Mouse (Mus musculus) C2C12 (cell line): ENCODE data around the gene Ap3b1. TPM values are rescaled to one million over a fixed set of nuclear protein-coding genes. Genes with fewer than 3 reads are reported as not detected.

ENCODE experiments used
- H3K27me3 ChIP-seq: one replicate; pipeline ENCODE4 v1.6.1; 2011; ENCODE audit not compliant: control insufficient read depth, insufficient read depth, insufficient read length
- H3K36me3 ChIP-seq: one replicate; pipeline ENCODE4 v1.6.1; 2011; ENCODE audit not compliant: control insufficient read depth, insufficient read depth
- H3K4me3 ChIP-seq: one replicate; pipeline ENCODE4 v1.5.1; 2011; ENCODE audit warnings: mild to moderate bottlenecking, control low read depth; ENCODE audit not compliant: poor library complexity, insufficient read depth, severe bottlenecking
- H3K79me2 ChIP-seq: one replicate; pipeline ENCODE4 v1.6.1; 2011; ENCODE audit not compliant: control insufficient read depth, insufficient read depth
- H3K79me3 ChIP-seq: one replicate; pipeline ENCODE4 v1.6.1; 2011; ENCODE audit warnings: low read depth, control low read depth
- H3ac ChIP-seq: one replicate; pipeline ENCODE3; 2011; ENCODE audit warnings: low read depth; ENCODE audit not compliant: control insufficient read depth, insufficient read length
- CEBPB ChIP-seq: IDR thresholded peaks from one replicate; pipeline ENCODE4 v1.6.1; 2011; ENCODE audit warnings: low read depth, mild to moderate bottlenecking, control low read depth, moderate library complexity
- CTCF ChIP-seq: IDR thresholded peaks from one replicate; pipeline ENCODE4 v1.5.1; 2011; ENCODE audit not compliant: control insufficient read depth, insufficient read depth, insufficient read length
- FOSL1 ChIP-seq: IDR thresholded peaks from one replicate; pipeline ENCODE4 v1.8.0; 2011; ENCODE audit warnings: mild to moderate bottlenecking, low read length; ENCODE audit not compliant: poor library complexity, insufficient read depth, severe bottlenecking
- MAX ChIP-seq: IDR thresholded peaks from one replicate; pipeline ENCODE4 v1.6.1; 2011; ENCODE audit warnings: mild to moderate bottlenecking, control low read depth
- MYOD1 ChIP-seq: IDR thresholded peaks from one replicate; pipeline ENCODE4 v1.6.1; 2011; ENCODE audit warnings: low read depth; ENCODE audit not compliant: control insufficient read depth, insufficient read length
- MYOG ChIP-seq: IDR thresholded peaks from one replicate; pipeline ENCODE4 v1.6.1; 2011; ENCODE audit not compliant: control insufficient read depth, insufficient read length; ENCODE audit errors: extremely low read depth
- USF1 ChIP-seq: IDR thresholded peaks from one replicate; pipeline ENCODE4 v1.6.1; 2011; ENCODE audit warnings: low read depth, mild to moderate bottlenecking, control low read depth, moderate library complexity
- polyA plus RNA-seq: library from polyadenylated mRNA; unstranded; fragments of >200 nt; fragmentation: generic; extraction: Trizol; gene quantifications from one replicate; pipeline ENCODE4 v1.2.1, GENCODE M21; 2012; ENCODE audit warnings: missing spikeins

Ap3b1 gene
- polyA plus RNA-seq, 1 experiment, result 21.2 TPM

GRCm38 (mm10) chr13:94471009-94471672 lies 112.4 kb downstream of the Ap3b1 start:
- peaks cover 23% of the 10 kb centered on the region for H3K36me3 ChIP-seq
- no peaks in the 10 kb centered on the region for H3K27me3 ChIP-seq
- H3K79me2 ChIP-seq, result no peaks in the 10 kb centered on the region
- no peaks in the 10 kb centered on the region for H3K79me3 ChIP-seq
- TF ChIP-seq CEBPB (no peak), CTCF (no peak), FOSL1 (no peak), MYOG (no peak), MYOD1 (no peak), USF1 (no peak), MAX (no peak)
- H3K4me3 ChIP-seq, result no peak overlapping the region
- no peak overlapping the region for H3ac ChIP-seq

- no peaks in the 10 kb centered on the region for H3K79me3 ChIP-seq
- H3K36me3 ChIP-seq, result peaks cover 41% of the 10 kb centered on the region
- TF ChIP-seq MYOD1, result no peak
- no peak for TF ChIP-seq MYOG
- TF ChIP-seq CTCF, result no peak
- no peak for TF ChIP-seq USF1
- TF ChIP-seq MAX, result no peak
- TF ChIP-seq FOSL1, result no peak
- TF ChIP-seq CEBPB, result no peak
- no peaks in the 10 kb centered on the region for H3K79me2 ChIP-seq
- no peak overlapping the region for H3ac ChIP-seq
- H3K4me3 ChIP-seq, result no peak overlapping the region
- no peaks in the 10 kb centered on the region for H3K27me3 ChIP-seq
These were observed 117.4 kb downstream of the Ap3b1 start for GRCm38 (mm10) chr13:94476208-94476607.

- Histone ChIP-seq H3K27me3 (no peaks in the 10 kb centered on the region), H3K36me3 (peaks cover 43% of the 10 kb centered on the region), H3K4me3 (no peak overlapping the region), H3K79me2 (no peaks in the 10 kb centered on the region), H3K79me3 (no peaks in the 10 kb centered on the region), H3ac (no peak overlapping the region)
- TF ChIP-seq CTCF, result no peak
- no peak for TF ChIP-seq CEBPB
- no peak for TF ChIP-seq MYOD1
- TF ChIP-seq MYOG, result no peak
- TF ChIP-seq FOSL1, result no peak
- no peak for TF ChIP-seq MAX
- no peak for TF ChIP-seq USF1
These were observed 121.5 kb downstream of the Ap3b1 start for GRCm38 (mm10) chr13:94480256-94480655.

- TF ChIP-seq MYOD1, result no peak
- TF ChIP-seq CTCF, result no peak
- no peak for TF ChIP-seq FOSL1
- no peak for TF ChIP-seq MYOG
- no peak for TF ChIP-seq CEBPB
- H3K4me3 ChIP-seq, result no peak overlapping the region
- H3K36me3 ChIP-seq, result peaks cover 19% of the 10 kb centered on the region
- H3K79me2 ChIP-seq, result no peaks in the 10 kb centered on the region
- H3K79me3 ChIP-seq, result no peaks in the 10 kb centered on the region
- H3ac ChIP-seq, result no peak overlapping the region
- H3K27me3 ChIP-seq, result no peaks in the 10 kb centered on the region
These were observed 131.9 kb downstream of the Ap3b1 start for GRCm38 (mm10) chr13:94490684-94491083.

GRCm38 (mm10) chr13:94491159-94491558 lies 132.4 kb downstream of the Ap3b1 start:
- peaks cover 19% of the 10 kb centered on the region for H3K36me3 ChIP-seq
- no peak overlapping the region for H3ac ChIP-seq
- no peaks in the 10 kb centered on the region for H3K79me2 ChIP-seq
- H3K4me3 ChIP-seq, result no peak overlapping the region
- TF ChIP-seq CTCF (no peak), CEBPB (no peak), MYOD1 (no peak), USF1 (no peak), MYOG (no peak), FOSL1 (no peak), MAX (no peak)
- no peaks in the 10 kb centered on the region for H3K79me3 ChIP-seq
- no peaks in the 10 kb centered on the region for H3K27me3 ChIP-seq

- TF ChIP-seq CTCF (no peak), CEBPB (no peak), USF1 (no peak), MYOD1 (no peak), MAX (no peak), MYOG (no peak)
- H3K79me2 ChIP-seq, result no peaks in the 10 kb centered on the region
- H3K79me3 ChIP-seq, result no peaks in the 10 kb centered on the region
- no peak overlapping the region for H3K4me3 ChIP-seq
- H3K36me3 ChIP-seq, result peaks cover 20% of the 10 kb centered on the region
- H3ac ChIP-seq, result no peak overlapping the region
- H3K27me3 ChIP-seq, result no peaks in the 10 kb centered on the region
These were observed 138.8 kb downstream of the Ap3b1 start for GRCm38 (mm10) chr13:94497521-94497920.
